In the genomic region with DNA sequence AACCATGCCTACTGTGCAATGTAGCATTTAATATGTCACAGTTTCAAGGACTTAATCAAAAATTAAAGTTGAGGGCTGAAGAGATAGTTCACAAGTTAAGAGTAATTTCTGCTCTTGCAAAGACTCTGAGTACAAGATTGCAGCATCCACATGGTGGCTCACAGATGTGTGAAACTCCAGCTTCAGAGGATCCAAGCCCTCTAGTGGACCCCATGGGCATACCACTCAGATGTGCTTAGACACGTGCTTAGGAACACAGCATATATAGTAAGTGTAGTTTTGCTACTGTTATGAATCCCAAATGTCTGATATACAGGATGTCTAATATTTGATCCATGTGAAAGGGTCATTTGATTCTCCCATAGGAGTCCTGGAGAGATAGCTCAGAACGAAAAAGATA, we compare ENCODE assay signal across 11 mouse cellular contexts. TPM values are rescaled to one million over a fixed set of nuclear protein-coding genes. Genes with fewer than 3 reads are reported as not detected.
A peak's percentile ranks its signal among the peaks of the same experiment; 100 is the strongest.
DNase-seq lines count a peak whose midpoint lies in the region; ATAC-seq and TF ChIP-seq lines count a peak whose summit lies in the region.
"Had no signal": no experiment of that assay in that cellular context is flagged by ENCODE, and none has a peak within 500 bp of the region (broad histone marks: within the 10 kb centered on the region; RNA-seq: fewer than 3 reads in every experiment).

No protein-coding gene starts in this region.

- intact Hi-C loops in gastrocnemius, adult 2 months (cut with DNase I), result no loop called here
- intact Hi-C loops in gastrocnemius, postnatal 14 days (cut with DNase I; ENCODE audit: low total_unique reads), result no loop called here
- intact Hi-C loops in heart, postnatal 25 days (cut with DNase I), result no loop called here

- H3K9me3 ChIP-seq in midbrain, postnatal 0 days (ENCODE audit: low read length), result no peaks in the 10 kb centered on the region
- no peaks in the 10 kb centered on the region for H3K9me3 ChIP-seq in midbrain, embryonic 15.5 days
- H3K9me3 ChIP-seq: midbrain, embryonic 12.5 days had no signal

- 0 out of 2 replicates have a peak, but pooled peaks have one; percentile 8 for TF ChIP-seq CTCF in gastrocnemius, adult 2 months (IDR thresholded peaks at IDR 0.05)
- TF ChIP-seq CTCF in midbrain, postnatal 0 days (IDR thresholded peaks at IDR 0.05), result peak; percentile 49

- WGBS in midbrain, postnatal 0 days, result 58% methylated on average over 2 of the region's 2 CpGs
- WGBS in midbrain, embryonic 15.5 days, result 66% methylated on average over 2 of the region's 2 CpGs

- H3K27ac ChIP-seq in gastrocnemius, adult 2 months, result no peak overlapping the region
- no peak overlapping the region for H3K27ac ChIP-seq in midbrain, postnatal 0 days (ENCODE audit: low read depth, low read length)
- H3K27ac ChIP-seq in midbrain, embryonic 15.5 days, result no peak overlapping the region
- H3K27ac ChIP-seq: midbrain, embryonic 12.5 days had no signal

- H3K4me3 ChIP-seq in gastrocnemius, adult 2 months, result no peak overlapping the region
- H3K4me3 ChIP-seq in midbrain, postnatal 0 days (ENCODE audit: low read depth, low read length), result no peak overlapping the region
- no peak overlapping the region for H3K4me3 ChIP-seq in midbrain, embryonic 15.5 days
- H3K4me3 ChIP-seq: midbrain, embryonic 12.5 days had no signal

- H3K4me2 ChIP-seq in midbrain, postnatal 0 days (ENCODE audit: low read depth, low read length, poor library complexity, severe bottlenecking), result no peak overlapping the region
- no peak overlapping the region for H3K4me2 ChIP-seq in midbrain, embryonic 15.5 days
- H3K4me2 ChIP-seq: midbrain, embryonic 12.5 days had no signal

- no peaks in the 10 kb centered on the region for H3K4me1 ChIP-seq in midbrain, postnatal 0 days (ENCODE audit: insufficient read depth, low read length)
- H3K4me1 ChIP-seq in midbrain, embryonic 15.5 days, result no peaks in the 10 kb centered on the region
- H3K4me1 ChIP-seq: midbrain, embryonic 12.5 days had no signal

- H3K9ac ChIP-seq in midbrain, postnatal 0 days (replicated peaks; ENCODE audit: low read length, poor library complexity, severe bottlenecking), result no peak overlapping the region
- H3K9ac ChIP-seq in midbrain, embryonic 15.5 days, result no peak overlapping the region
- H3K9ac ChIP-seq: midbrain, embryonic 12.5 days had no signal

- no peaks in the 10 kb centered on the region for H3K36me3 ChIP-seq in midbrain, postnatal 0 days (ENCODE audit: insufficient read depth, low read length)
- H3K36me3 ChIP-seq in midbrain, embryonic 15.5 days (replicated peaks), result no peaks in the 10 kb centered on the region
- H3K36me3 ChIP-seq: midbrain, embryonic 12.5 days had no signal

- no peak for ATAC-seq in midbrain, postnatal 0 days (ENCODE audit: low FRiP score)
- no peak for ATAC-seq in midbrain, embryonic 15.5 days (replicated peaks)

- no peak for DNase-seq in gastrocnemius, adult 2 months
- DNase-seq in gastrocnemius, postnatal 14 days, result no peak
- DNase-seq in midbrain, postnatal 0 days (ENCODE audit: low spot score), result no peak
- DNase-seq in forelimb bud, embryonic 11.5 days (ENCODE audit: low read depth, low spot score), result peak; percentile 34
- DNase-seq in thymus, postnatal 25 days, result peak; percentile 34
- no peak for DNase-seq in heart, postnatal 25 days (ENCODE audit: low spot score)
- no peak for DNase-seq in frontal cortex, postnatal 14 days (ENCODE audit: low spot score in 2 of 2)
- DNase-seq: cerebellum, adult 11-12 months; heart, postnatal 4 days had no signal

- H3K27me3 ChIP-seq in midbrain, postnatal 0 days (ENCODE audit: insufficient read depth, low read length), result no peaks in the 10 kb centered on the region
- H3K27me3 ChIP-seq in midbrain, embryonic 15.5 days (replicated peaks), result no peaks in the 10 kb centered on the region
- H3K27me3 ChIP-seq: midbrain, embryonic 12.5 days had no signal

RNA-seq across cellular contexts. Expression of gene Mad2l1, which starts 55.0 kb away (rescaled TPM):
- 1 to 10 TPM in 1 of 2 experiments, under 1 TPM in 1; 0.87 to 1.6 TPM for total RNA-seq in gastrocnemius, adult 2 months (2021)
- total RNA-seq in gastrocnemius, postnatal 14 days (2021), result 1 to 10 TPM; 3.8 to 4.1 TPM
- total RNA-seq in midbrain, postnatal 0 days (2014; rRNA removed), result 6.7 and 6.8 TPM in 2 replicates
- polyA plus RNA-seq in midbrain, postnatal 0 days (2015; fragmentation: Nextera tagmentation; extraction: Ambion mirVana), result 11.5 and 11.6 TPM in 2 replicates
- 14.0 and 17.6 TPM in 2 replicates for polyA plus RNA-seq in midbrain, embryonic 15.5 days (2015; fragmentation: Nextera tagmentation; extraction: Ambion mirVana)
- 1 to 10 TPM; 2.9 to 3.6 TPM for total RNA-seq in heart, postnatal 25 days (2021)

Comparison
In these comparisons a context has a peak if more than half of its experiments do, and no peak if none do; other contexts are left out.
1. DNase-seq: peak in forelimb bud, embryonic 11.5 days (single experiment) and thymus, postnatal 25 days (single experiment); none in gastrocnemius, adult 2 months (single experiment), gastrocnemius, postnatal 14 days (single experiment), midbrain, postnatal 0 days (single experiment), heart, postnatal 25 days (single experiment) and frontal cortex, postnatal 14 days (0 of 2).